In genomic region chr10:45784575-45784974, GRCm38 (mm10) we compare ENCODE assay signal across 21 mouse cellular contexts.
DNase-seq lines count a peak whose midpoint lies in the region; ATAC-seq lines count a peak whose summit lies in the region.
"Had no signal": no experiment of that assay in that cellular context is flagged by ENCODE, and none has a peak within 500 bp of the region (broad histone marks: within the 10 kb centered on the region; RNA-seq: fewer than 3 reads in every experiment).

No protein-coding gene starts in this region.

- H3K36me3 ChIP-seq in midbrain, embryonic 12.5 days = no peaks in the 10 kb centered on the region
- H3K36me3 ChIP-seq in midbrain, embryonic 16.5 days (ENCODE audit: control insufficient read depth, insufficient read depth, low read length) = no peaks in the 10 kb centered on the region

- no peak overlapping the region for H3K9ac ChIP-seq in midbrain, embryonic 12.5 days (replicated peaks)
- H3K9ac ChIP-seq in midbrain, embryonic 16.5 days (ENCODE audit: low read depth, low read length) = no peak overlapping the region

- H3K27me3 ChIP-seq in midbrain, embryonic 12.5 days = no peaks in the 10 kb centered on the region
- no peaks in the 10 kb centered on the region for H3K27me3 ChIP-seq in midbrain, embryonic 16.5 days (ENCODE audit: control insufficient read depth, insufficient read depth, low read depth, low read length)
- H3K27me3 ChIP-seq: CH12.LX had no signal

- intact Hi-C loops in gastrocnemius, postnatal 14 days (cut with DNase I; ENCODE audit: low total_unique reads) = no loop called here

- peaks cover 23% of the 10 kb centered on the region for H3K4me1 ChIP-seq in midbrain, embryonic 12.5 days
- H3K4me1 ChIP-seq in midbrain, embryonic 16.5 days (ENCODE audit: control insufficient read depth, insufficient read depth, low read length) = peaks cover 6% of the 10 kb centered on the region

- no peak overlapping the region for H3K4me3 ChIP-seq in midbrain, embryonic 12.5 days
- H3K4me3 ChIP-seq in midbrain, embryonic 16.5 days (ENCODE audit: low read depth, low read length) = no peak overlapping the region
- H3K4me3 ChIP-seq: erythroblast, embryonic 14.5 days had no signal

- H3K4me2 ChIP-seq in midbrain, embryonic 12.5 days (replicated peaks) = no peak overlapping the region
- H3K4me2 ChIP-seq in midbrain, embryonic 16.5 days (ENCODE audit: low read length) = no peak overlapping the region
- H3K4me2 ChIP-seq: liver, embryonic 11.5 days had no signal

- peak; percentile 24 to 56 for DNase-seq in frontal cortex, postnatal 36 days (ENCODE audit: low spot score in 2 of 2)
- no peak for DNase-seq in frontal cortex, postnatal 14 days (ENCODE audit: low spot score in 2 of 2)
- peak; percentile 58 to 86 for DNase-seq in layer of hippocampus, adult 18-20 months (ENCODE audit: low spot score in 2 of 2)
- peak; percentile 38 to 60 for DNase-seq in layer of hippocampus, postnatal 36 days
- no peak for DNase-seq in Muller cell, postnatal 12 days (ENCODE audit: inconsistent ontology term)
- no peak for DNase-seq in gastrocnemius, postnatal 14 days
- DNase-seq: cerebellum, adult 8-10 months; gastrocnemius, postnatal 10 days; heart, adult 18-20 months; heart, postnatal 36 days; kidney, adult 18-20 months; kidney, postnatal 10 days; lung, adult 18-20 months; lung, postnatal 14 days; thymus, postnatal 36 days had no signal

- no peak overlapping the region for H3K27ac ChIP-seq in midbrain, embryonic 12.5 days (replicated peaks)
- no peak overlapping the region for H3K27ac ChIP-seq in midbrain, embryonic 16.5 days (ENCODE audit: low read length)

- no peaks in the 10 kb centered on the region for H3K9me3 ChIP-seq in midbrain, embryonic 12.5 days
- no peaks in the 10 kb centered on the region for H3K9me3 ChIP-seq in midbrain, embryonic 16.5 days (replicated peaks; ENCODE audit: control insufficient read depth, low read length, poor library complexity, severe bottlenecking)

- 39% methylated on average over 4 of the region's 4 CpGs for whole genome bisulfite sequencing in midbrain, embryonic 12.5 days
- WGBS in midbrain, embryonic 16.5 days = 54% methylated on average over 4 of the region's 4 CpGs

- peak; percentile 18; the same call in 1 of the 2 replicates for ATAC-seq in midbrain, embryonic 12.5 days (ENCODE audit: low FRiP score, low read depth)
- no peak for ATAC-seq in midbrain, embryonic 16.5 days
- ATAC-seq: forebrain, embryonic 16.5 days had no signal

Comparison
In these comparisons a context has a peak if more than half of its experiments do, and no peak if none do; other contexts are left out.
1. DNase-seq: peak in frontal cortex, postnatal 36 days (2 of 2), layer of hippocampus, adult 18-20 months (2 of 2) and layer of hippocampus, postnatal 36 days (2 of 2); none in frontal cortex, postnatal 14 days (0 of 2), Muller cell, postnatal 12 days (single experiment) and gastrocnemius, postnatal 14 days (single experiment).